Mouse (Mus musculus) right cerebral cortex, adult 18-20 months (tissue): ENCODE results near the gene Nadk.
A peak's percentile ranks its signal among the peaks of the same experiment; 100 is the strongest.
"Not testable (repeated sequence)": the region's sequence is repeated elsewhere in the genome, so short reads cannot be mapped to it uniquely, and the experiment has no call there.

Source experiments
- DNase-seq: peaks from one replicate; pipeline ENCODE4 v3.0.0; 2022; ENCODE audit warnings: mixed read lengths

Gene Nadk

DNA sequence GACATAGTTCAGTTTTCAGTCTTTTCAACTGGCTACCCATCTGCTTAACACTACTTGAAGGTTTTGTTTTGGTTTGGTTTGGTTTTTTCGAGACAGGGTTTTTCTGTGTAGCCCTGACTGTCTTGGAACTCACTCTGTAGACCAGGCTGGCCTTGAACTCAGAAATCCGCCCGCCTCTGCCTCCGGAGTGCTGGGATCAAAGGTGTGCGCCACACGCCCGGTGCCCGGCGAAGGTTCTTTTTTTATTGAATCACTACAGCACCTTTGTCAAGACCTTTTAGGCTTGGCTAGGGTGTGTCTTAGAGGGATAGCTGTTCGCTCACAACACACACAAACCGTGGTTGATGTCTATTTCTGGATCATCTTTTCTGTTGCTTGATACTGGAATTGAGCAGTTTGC is 8.1 kb downstream of the Nadk start:
- DNase-seq = not testable (repeated sequence)

DNA sequence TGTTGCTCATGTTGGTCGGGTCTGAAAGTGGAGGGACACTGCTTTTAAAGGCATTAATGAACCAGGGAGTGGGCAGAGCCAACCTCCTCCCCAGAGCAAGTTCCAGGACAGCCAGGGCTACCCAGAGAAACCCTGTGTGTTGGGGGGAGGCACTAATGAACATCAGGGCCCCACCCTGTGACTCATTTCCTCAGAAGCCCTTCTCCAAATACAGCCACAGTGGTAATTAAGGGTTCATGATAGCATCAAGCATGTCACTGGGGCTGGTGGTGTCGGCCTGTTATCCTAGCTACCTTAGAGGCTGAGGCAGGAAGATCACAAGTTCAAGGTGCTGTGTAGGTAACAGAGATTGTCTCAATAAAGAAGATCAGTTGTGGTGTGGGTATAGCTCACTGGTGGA is 9.3 kb downstream of the Nadk start:
- DNase-seq = no peak

DNA sequence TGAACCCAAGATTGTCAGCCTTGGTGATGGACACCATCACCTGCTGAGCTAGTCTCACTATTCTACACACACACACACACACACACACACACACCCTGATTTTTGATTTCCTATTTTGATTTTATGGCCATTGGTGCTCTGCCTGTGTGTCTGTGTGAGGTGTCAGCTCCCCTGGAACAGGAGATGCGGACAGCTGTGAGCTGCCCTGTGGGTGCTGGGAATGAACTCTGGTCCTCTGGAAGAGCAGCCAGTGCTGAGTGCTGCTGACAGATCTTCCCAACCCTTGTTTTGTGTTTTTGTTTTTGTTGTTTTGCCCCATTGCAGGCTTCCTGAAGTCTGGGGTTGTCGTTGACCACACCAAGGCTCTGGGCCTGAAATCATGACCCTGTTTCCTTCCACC is 11.0 kb downstream of the Nadk start:
- DNase-seq = no peak

- DNase-seq = no peak
These were observed 11.7 kb downstream of the Nadk start for GRCm38 (mm10) chr4:155573876-155574275.

- no peak for DNase-seq
These were observed 12.8 kb downstream of the Nadk start for GRCm38 (mm10) chr4:155574931-155575330.

- no peak for DNase-seq
These were observed 13.3 kb downstream of the Nadk start for GRCm38 (mm10) chr4:155575521-155575920.

- no peak for DNase-seq
These were observed 15.0 kb downstream of the Nadk start for GRCm38 (mm10) chr4:155577132-155577531.

DNA sequence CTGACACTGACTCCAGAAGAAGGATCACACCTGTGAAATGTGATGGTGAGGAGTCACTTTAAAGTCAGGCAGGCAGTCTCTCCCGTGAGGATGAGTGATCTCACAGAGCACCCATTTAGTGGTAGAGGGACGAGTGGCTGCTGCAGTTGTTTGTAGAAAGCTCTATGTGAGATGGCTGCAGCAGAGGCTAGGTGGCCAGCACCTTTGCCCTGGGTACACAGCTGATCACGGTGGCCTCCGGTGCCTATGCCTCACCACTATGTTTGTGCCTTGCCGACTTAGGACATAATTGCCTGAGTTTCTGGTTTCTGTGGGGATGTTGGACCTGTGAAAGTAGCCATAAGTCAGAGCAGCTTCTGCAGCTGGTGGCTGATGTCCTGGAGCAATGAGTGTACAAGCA is 15.6 kb downstream of the Nadk start:
- DNase-seq = no peak

GRCm38 (mm10) chr4:155578336-155579125 is 16.4 kb downstream of the Nadk start:
- DNase-seq = no peak

DNA sequence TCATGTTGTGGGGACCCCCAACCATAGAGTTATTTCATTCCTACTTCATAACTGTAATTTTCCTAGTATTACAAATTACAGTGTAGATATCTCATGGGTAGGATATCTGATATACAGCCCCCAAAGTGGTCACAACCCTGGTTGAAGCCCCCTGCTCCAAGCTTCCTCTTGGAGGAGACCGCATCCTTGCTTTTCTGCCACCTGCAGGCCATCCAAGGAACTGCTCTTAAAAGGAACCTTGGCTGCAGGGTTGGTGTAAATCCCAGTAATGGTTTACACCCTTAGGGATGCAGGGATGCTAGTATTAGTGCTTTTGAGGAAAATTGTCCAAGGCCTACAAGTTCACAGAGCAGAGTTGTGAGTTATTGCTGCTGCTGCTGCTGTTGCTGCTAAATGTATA is 18.2 kb downstream of the Nadk start:
- DNase-seq = peak; percentile 41

GRCm38 (mm10) chr4:155582279-155582905 is 20.2 kb downstream of the Nadk start:
- no peak for DNase-seq

DNA sequence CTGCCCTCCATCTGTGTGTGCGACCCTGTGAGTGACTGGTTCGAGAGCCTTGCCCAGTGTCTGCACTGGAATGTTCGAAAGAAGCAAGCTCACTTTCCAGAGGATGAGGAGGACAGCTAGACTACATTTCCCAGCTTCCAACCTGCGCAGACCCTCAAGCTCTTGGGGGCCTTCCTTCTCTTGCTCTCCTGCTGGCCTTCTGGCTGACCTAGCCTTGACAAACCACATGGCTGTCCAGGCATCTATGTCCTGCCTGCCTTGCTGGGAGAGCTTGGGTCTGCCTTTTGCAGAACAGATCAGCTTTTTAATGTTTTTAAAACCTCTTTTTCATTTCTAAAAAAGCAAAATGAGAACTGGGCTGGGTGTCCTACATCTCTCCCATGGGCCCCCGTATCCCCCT is 27.2 kb downstream of the Nadk start:
- DNase-seq = no peak

- DNase-seq = no peak
These were observed 29.0 kb downstream of the Nadk start for GRCm38 (mm10) chr4:155591012-155591719.

DNA sequence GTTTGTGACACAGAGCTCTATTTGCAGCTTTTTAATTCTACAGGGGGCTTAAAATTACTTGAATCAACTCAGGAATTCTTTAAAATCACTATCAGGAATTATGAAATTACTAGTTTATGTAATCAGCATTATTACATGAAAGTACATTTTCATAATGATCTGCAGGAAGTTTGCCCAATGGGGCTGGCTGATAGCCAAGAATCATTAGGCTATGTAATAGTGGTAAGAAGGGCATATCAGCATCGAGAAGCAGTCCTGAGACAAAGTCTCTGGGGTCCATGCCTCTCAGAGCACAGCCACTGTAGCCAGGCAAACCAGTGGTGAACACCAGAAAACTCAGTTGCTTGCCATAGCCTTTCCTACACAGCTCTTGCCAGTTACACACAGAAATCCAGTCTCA is 31.6 kb downstream of the Nadk start:
- DNase-seq = no peak

DNA sequence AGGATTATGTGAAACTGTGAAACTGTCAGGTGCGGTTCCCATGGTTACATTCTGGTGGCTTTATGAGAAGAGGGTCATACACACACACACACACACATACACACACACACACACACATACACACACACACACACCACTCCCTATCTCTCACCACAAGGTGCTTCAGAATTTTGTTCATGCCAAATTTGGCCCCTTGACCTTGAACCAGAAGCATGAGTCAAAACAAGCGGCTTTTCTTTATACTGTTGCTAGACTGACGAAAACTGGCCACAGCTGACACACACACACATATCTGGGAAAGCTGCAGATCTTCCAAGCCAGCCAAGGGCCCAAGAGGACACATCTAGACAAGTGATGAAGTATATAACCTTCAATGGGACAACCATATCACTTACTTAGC is 33.6 kb downstream of the Nadk start:
- no peak for DNase-seq

- no peak for DNase-seq
These were observed 34.4 kb downstream of the Nadk start for GRCm38 (mm10) chr4:155596606-155597005.

DNA sequence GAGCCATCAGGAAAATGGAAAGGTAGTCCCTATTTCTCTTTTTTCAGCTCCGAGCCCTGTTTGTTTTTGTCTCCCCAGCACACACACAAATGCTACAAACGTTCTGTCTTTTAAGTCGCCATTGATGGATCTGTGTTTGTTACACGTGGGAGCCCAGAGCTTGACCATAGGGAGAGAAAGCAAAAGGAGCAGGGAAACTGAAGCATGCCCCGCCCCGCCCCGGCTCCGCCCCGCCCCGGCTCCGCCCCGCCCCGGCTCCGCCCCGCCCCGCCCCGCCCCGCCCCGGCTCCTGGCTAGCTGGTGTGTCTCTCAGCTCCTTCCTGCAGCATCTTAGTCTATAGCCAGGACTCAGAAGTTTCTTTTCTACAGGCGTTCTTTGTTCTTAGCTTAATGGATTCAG is 36.4 kb downstream of the Nadk start:
- no peak for DNase-seq

GRCm38 (mm10) chr4:155599901-155600825 is 38.0 kb downstream of the Nadk start:
- DNase-seq = no peak

DNA sequence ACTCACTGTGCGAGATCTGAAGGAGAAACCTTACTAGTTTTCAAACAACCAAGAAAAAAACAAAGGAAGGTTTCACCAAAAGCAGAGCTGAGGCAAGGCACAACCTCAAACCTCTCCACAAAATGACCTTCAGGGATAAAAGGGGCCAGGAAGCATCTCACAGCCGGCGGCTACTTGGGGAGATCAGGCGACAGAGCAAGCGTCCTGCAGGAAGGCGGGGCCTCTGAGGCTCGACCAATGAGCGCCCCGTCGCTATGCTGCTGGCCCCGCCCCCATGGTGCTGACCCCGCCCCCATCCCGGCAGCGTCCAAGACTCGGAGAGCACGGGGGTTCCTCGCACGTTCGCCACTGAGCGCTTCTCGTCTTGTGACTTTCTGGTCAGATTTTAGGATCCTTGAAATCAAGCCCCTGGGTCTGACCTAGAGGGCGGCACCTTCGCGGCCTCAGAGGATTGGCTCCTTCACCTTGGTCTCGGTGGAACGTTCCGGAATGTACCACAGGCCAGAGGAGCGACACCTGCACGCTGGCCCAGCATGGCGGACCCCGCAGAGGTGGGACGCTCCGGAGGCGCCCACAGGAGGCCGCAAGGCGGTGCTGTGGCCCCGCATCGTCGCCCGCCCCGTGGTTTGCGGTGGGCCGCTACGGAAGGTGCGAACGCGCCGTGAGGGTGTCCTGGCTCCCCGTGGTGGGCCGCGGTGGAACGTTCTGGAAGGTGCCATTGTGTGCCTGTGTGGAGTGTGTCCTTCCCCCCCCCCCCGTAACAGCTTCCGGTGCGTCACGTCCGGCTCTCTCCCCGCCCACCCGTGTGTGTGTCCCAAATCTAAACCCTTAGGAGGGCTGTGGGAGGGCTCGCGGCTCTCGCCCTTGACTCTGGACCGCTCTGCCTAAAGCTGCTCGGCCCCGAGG is 39.2 kb downstream of the Nadk start, which contains the start of gene Slc35e2:
TSS of gene Slc35e2 (plus strand) at position 326 of the 906 bp plus-strand sequence.
- DNase-seq = peak; percentile 92

GRCm38 (mm10) chr4:155601997-155602456 is 39.8 kb downstream of the Nadk start:
- no peak for DNase-seq

GRCm38 (mm10) chr4:155602753-155603152 is 40.6 kb downstream of the Nadk start:
- DNase-seq = no peak
